Mouse (Mus musculus) embryo, embryonic 11 days (tissue): ENCODE measurements around the gene Alkbh2.

Source experiments
- DNase-seq: peaks from one replicate; pipeline ENCODE4 v3.0.0-alpha.2; 2015

Gene Alkbh2

DNA sequence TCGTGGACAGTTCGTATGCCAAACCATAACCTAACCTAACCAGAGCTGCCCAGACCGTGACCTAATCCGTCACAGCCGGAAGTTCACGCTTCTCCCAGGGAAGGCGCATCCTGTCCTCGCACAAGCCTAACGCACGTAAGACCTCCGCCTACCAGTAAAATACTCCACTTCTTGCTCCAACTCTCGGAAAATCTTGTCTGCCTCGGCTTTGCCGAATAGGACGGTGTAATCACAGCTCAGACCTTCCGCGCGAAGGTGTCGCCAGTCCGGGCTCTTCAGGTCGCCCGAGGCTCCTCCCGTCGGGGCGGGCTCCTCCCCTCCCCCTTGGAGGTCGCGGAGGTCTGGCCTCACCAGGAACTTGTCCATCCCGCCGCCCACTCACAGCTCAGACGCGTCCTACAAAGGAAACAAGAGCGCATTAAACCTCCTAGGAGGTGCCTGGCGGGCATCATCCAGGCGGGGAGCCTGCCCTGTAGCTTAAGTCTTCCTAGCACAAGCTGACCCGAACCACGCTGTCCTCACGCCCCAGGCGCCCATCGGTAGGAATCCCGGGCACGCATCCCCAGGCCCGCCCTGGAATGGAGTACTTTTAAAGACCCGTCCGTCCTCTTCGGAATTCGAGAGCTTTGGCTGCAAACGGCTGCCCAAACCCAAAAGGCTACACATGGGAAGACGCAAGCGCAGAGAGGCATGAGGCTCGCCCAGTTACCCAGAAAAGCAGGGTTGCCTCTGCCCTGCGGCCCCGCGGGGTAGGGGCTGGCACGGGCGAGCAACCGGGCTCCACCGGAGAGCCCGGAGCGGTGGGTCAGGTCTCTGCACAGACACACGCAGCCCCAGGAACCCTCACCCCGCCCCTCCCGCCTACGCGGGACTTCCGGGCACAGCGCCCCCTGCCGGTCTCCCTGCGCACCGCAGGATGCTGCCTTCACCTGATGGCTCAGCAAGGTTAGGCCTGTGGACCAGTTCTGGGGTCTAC, at the start of gene Alkbh2:
Gene Alkbh2 (minus strand): TSS at position 845 of the 976 bp plus-strand sequence.
- DNase-seq, result peak; percentile 92

DNA sequence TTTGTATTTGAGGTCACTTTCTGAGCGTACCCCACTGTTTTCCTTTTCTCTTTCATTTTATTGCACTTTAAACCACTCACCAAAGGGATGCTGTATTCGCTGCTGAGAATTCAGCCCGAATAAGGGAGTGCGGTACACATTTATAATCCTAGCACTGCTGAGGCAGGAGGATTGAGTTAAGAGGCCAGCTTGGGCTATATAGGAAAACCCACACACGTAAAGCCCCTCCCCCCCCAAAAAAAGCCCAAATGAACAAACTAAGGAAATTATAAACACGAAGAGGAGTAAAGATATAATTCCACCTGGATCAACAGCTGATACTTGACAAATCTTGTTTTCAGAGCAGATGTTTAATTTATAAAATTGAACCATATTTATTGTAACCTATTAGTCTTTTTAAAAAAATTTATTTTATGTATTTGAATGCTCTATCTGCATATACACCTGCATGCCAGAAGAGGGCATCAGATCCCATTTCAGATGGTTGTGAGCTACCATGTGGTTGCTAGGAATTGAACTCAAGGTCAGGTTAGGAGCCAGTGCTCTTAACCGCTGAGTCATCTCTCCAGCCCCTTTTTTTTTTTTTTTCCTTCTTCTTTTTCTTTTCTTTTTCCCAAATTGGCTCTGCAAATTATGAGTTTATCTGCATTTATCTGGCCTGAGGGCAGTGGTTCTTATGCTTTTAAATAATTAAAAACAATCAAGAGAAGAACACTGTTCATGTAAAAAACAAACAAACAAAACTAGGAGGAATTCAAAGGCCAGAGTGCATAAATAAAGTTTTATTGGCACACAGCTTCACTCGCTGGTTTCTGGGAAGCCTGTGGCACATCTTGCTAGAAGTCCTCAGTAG, 48.8 kb upstream of the Alkbh2 start:
- no peak for DNase-seq

GRCm38 (mm10) chr5:114175596-114176171, 47.7 kb upstream of the Alkbh2 start:
- peak; percentile 94 for DNase-seq

DNA sequence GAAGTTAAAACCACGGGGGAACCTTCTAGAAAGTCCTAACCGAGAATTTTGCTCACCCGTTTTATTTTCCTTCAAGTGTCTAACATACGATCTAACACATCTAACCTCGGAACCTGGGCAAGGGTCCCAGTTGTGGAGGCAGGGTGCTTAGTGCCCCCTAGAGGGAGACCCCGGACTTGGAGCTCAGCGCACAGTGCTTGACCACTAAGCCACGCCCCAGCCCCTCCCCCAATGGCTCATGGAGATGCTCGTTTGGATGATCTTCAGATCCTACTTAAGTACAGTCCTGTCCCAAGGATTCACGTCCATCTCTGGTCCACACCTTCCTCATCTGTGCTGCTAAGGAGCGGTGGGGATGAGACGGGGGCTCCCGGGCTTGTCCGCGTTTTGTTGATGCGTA, 46.6 kb upstream of the Alkbh2 start:
- peak; percentile 85 for DNase-seq

- no peak for DNase-seq
Observed at GRCm38 (mm10) chr5:114173877-114174581, 46.0 kb upstream of the Alkbh2 start.

DNA sequence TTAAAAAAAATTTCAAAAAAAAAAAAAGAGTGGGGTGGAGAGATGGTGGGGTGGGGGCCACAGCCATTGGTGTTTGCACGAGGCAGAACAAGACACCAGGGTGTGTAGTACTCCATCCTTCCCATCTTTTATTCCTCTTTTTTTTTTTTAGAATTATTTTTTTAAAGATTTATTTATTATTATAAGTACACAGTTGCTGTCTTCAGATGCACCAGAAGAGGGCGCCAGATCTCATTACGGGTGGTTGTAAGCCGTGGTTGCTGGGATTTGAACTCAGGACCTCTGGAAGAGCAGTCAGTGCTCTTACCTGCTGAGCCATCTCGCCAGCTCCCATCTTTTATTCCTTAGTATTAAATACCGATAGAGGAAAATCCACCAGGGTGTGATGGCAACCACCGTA, 45.4 kb upstream of the Alkbh2 start:
- DNase-seq, result no peak

DNA sequence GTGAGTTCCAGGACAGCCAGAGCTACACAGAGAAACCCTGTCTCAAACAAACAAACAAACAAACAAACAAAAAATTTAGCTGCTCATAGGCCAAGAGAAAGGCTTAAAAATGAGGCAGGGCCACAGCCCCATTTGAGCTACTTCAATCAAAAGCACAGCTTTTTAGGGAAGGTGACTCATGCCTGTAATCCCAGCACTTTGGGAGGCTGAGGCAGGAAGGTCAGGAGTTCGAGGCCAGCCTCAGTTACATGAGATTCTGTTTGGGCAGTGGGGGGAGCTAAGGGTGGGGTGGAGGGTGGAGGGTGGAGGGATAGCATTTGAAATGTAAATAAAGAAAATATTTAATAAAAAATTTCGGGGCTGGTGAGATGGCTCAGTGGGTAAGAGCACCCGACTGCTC, 44.9 kb upstream of the Alkbh2 start:
- no peak for DNase-seq

DNA sequence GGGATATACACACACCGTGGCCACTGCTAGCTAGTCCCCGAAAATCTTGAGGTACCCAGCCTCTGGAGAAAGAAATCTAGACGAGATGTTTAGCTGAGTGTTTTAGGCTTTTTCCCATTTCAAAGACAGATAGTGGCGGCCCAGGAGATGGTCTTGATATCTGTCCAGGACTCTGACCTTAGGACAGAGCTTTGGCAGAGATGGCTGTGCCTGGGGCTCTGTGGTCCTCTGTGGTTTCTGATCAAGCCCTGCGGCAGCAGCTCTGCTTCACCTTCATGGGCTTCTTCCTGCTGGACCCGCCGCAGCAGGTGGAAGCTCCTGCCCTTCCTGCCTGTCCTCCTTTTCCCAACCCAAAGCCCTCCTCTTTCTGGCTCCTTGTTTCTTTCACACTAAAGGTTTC, 42.3 kb upstream of the Alkbh2 start:
- DNase-seq, result no peak

GRCm38 (mm10) chr5:114163117-114163696, 35.2 kb upstream of the Alkbh2 start:
- no peak for DNase-seq

GRCm38 (mm10) chr5:114162106-114162815, 34.2 kb upstream of the Alkbh2 start:
- no peak for DNase-seq

DNA sequence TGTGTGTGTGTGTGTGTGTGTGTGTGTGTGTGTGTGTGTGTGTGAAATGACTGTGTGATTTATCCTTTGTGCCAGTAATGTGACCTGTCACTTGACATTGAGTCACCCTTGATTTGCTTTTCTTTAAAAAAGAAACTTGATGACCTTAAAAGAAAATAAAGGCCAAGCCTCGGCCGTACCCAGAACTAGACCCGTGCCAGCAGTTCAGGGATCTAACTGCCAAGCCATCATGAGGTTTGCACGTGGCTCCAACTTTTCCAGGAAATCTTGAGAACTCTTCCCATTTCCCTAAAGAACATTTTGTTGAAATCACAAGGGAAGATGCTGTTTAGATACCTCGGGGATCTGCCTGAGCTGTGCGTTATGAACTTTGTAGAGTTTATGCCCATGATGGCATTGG, 33.4 kb upstream of the Alkbh2 start:
- DNase-seq, result no peak

- DNase-seq, result no peak
Observed at GRCm38 (mm10) chr5:114157236-114157635, 29.2 kb upstream of the Alkbh2 start.

- DNase-seq, result no peak
Observed at GRCm38 (mm10) chr5:114155168-114155933, 27.3 kb upstream of the Alkbh2 start.

- no peak for DNase-seq
Observed at GRCm38 (mm10) chr5:114154765-114155164, 26.7 kb upstream of the Alkbh2 start.

GRCm38 (mm10) chr5:114153490-114153889, 25.5 kb upstream of the Alkbh2 start:
- peak; percentile 57 for DNase-seq

DNA sequence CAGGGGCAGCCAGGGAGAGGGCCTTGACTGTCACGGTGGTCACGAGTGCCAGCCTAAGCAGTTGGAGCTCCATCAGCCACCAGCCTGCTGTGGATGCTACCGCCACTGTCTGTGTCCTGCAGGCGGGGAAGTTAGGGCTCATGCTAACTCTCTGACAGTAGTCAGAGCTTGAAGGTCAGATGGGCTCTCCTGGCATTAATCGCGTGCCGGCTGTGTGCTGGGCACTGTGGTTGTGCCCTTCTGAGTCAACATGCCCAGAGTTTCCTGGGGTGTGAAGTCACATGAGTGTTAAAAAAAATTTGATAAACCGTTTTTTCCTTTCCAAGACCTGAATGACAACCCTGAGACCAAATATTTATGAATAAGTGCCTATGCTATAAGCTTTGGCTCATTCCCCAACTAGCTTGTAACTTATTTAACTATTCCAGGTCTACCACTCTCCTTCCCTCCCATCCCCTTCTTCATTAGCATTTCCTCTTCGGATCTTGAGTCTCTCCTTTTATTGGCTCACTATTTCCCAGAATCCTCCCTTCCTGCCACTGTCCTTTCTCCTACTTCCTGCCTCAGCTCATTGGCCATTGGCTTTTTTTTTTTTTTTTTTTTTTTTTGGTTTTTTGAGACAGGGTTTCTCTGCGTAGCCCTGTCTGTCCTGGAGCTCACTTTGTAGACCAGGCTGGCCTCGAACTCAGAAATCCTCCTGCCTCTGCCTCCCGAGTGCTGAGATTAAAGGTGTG, 24.5 kb upstream of the Alkbh2 start:
- DNase-seq, result no peak

- no peak for DNase-seq
Observed at GRCm38 (mm10) chr5:114147043-114147972, 19.3 kb upstream of the Alkbh2 start.

DNA sequence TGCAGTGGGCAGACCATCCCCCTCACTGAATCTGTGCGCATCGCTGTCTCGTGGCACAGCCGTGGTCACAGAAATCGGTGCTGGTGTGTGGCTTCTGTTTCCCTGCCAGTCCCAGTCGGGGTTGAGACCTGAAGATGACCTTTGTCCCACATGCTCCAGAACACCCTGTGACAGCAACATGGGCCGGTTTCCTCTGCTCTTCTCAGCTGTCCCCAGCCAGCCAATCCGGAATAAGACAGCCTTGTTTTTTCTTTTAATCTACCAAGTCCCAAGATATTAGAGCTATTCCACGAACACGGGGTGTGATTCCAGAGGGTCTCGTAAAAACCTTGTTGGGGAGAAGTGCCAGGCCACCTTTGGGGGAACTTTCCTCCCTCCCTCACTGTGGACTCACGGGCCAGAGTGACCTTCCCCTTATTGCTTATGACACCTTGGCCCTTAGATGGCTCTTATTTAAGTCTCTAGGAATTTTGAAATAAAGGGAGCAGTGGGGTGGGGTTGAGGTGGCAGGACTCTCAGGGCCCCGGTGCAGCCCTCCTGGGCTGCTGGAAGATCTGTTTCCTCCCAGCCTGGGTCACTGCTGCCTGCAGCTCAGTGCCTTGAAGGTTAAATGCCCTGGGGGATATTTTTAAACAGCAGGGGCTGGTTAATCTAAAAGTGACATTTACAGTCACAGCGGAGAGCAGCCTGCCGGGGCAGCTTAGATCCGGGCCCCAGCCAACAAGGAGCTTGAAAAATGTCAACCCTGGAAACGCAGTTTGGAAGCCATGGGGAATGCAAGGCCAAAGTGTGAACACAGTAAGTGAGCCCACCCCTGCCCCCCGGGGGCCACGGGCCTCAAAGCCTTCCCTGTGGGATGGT, 18.2 kb upstream of the Alkbh2 start, which contains the start of gene Acacb:
Gene Acacb (plus strand): TSS at position 508 of the 861 bp plus-strand sequence.
- DNase-seq, result peak; percentile 35
